Mouse (Mus musculus) embryonic stem cell, embryonic (primary cell): ENCODE results near the gene Bnc2.

Experiments used
- CTCF ChIA-PET, 4 experiments: fragments of 300-600 bp in 2 of 4; fragments of 350-600 bp in 2 of 4; sonication (Branson Sonifier 250); formaldehyde crosslinking; loops; one replicate each; lab custom pipeline; 2022; ENCODE audit warnings: inconsistent platforms in 2 of 4; lab: Charles Lee
- POLR2A ChIA-PET, 4 experiments: fragments of 300-600 bp in 2 of 4; fragments of 350-600 bp in 2 of 4; sonication (Branson Sonifier 250); formaldehyde crosslinking; loops; one replicate each; lab custom pipeline; 2022; ENCODE audit warnings: antibody characterized with exemption in 4 of 4, inconsistent platforms in 1 of 4; lab: Charles Lee

Bnc2 gene

GRCm38 (mm10) chr4:84469400-84469799, 205.7 kb downstream of the Bnc2 start:
- POLR2A ChIA-PET = no interaction called here
- CTCF ChIA-PET = no interaction called here

- CTCF ChIA-PET = interaction anchor here in 1 of 4 experiments (0.6 kb wide), 1 partner anchor 937 kb away, joined by 3 read pairs; no protein-coding TSS in a partner anchor
- POLR2A ChIA-PET = interaction anchor here in 1 of 4 experiments (1.0 kb wide), 1 partner anchor 34 kb away, joined by 3 read pairs; no protein-coding TSS in a partner anchor
Measured at GRCm38 (mm10) chr4:84467722-84468121, 207.4 kb downstream of the Bnc2 start.

GRCm38 (mm10) chr4:84458218-84458560, 216.9 kb downstream of the Bnc2 start:
- ChIA-PET POLR2A (no interaction called here), CTCF (no interaction called here)

GRCm38 (mm10) chr4:84457512-84458217, 217.4 kb downstream of the Bnc2 start:
- ChIA-PET POLR2A (interaction anchor here in 1 of 4 experiments (0.8 kb wide), 1 partner anchor 9 kb away, joined by 3 read pairs; no protein-coding TSS in a partner anchor), CTCF (no interaction called here)

- POLR2A ChIA-PET = interaction anchor here in 1 of 4 experiments (0.8 to 1.1 kb wide), 3 partner anchors 10 to 11 kb away, joined by 3 read pairs; no protein-coding TSS in a partner anchor
Measured at GRCm38 (mm10) chr4:84456853-84457249, 218.2 kb downstream of the Bnc2 start.

GRCm38 (mm10) chr4:84456198-84456852, 218.8 kb downstream of the Bnc2 start:
- POLR2A ChIA-PET = interaction anchor here in 1 of 4 experiments (1.0 to 1.1 kb wide), 2 partner anchors 9 to 11 kb away, joined by 3 read pairs; no protein-coding TSS in a partner anchor
- CTCF ChIA-PET = interaction anchor here in 1 of 4 experiments (0.7 kb wide), 1 partner anchor 392 kb away, joined by 3 read pairs; no protein-coding TSS in a partner anchor

More at GRCm38 (mm10) chr4:84456853-84457249, 218.2 kb downstream of the Bnc2 start:
- CTCF ChIA-PET = no interaction called here

GRCm38 (mm10) chr4:84454493-84454892, 220.6 kb downstream of the Bnc2 start:
- POLR2A ChIA-PET = no interaction called here
- CTCF ChIA-PET = no interaction called here

- ChIA-PET CTCF (no interaction called here), POLR2A (interaction anchor here in 1 of 4 experiments (0.6 kb wide), 1 partner anchor 17 kb away, joined by 3 read pairs; no protein-coding TSS in a partner anchor)
Measured at GRCm38 (mm10) chr4:84453586-84453985, 221.5 kb downstream of the Bnc2 start.

GRCm38 (mm10) chr4:84452642-84453041, 222.4 kb downstream of the Bnc2 start:
- ChIA-PET POLR2A (interaction anchor here in 1 of 4 experiments (0.7 kb wide), 1 partner anchor 299 kb away, joined by 5 read pairs; no protein-coding TSS in a partner anchor), CTCF (interaction anchor here in 1 of 4 experiments (0.6 kb wide), 1 partner anchor 140 kb away, joined by 4 read pairs; no protein-coding TSS in a partner anchor)

- CTCF ChIA-PET = no interaction called here
Measured at GRCm38 (mm10) chr4:84449246-84450005, 225.6 kb downstream of the Bnc2 start.

GRCm38 (mm10) chr4:84433324-84433723, 241.8 kb downstream of the Bnc2 start:
- ChIA-PET CTCF (no interaction called here), POLR2A (no interaction called here)

More at GRCm38 (mm10) chr4:84449246-84450005, 225.6 kb downstream of the Bnc2 start:
- POLR2A ChIA-PET = interaction anchor here in 1 of 4 experiments (0.6 kb wide), 1 partner anchor 614 kb away, joined by 7 read pairs; no protein-coding TSS in a partner anchor

- CTCF ChIA-PET = no interaction called here
- POLR2A ChIA-PET = no interaction called here
Measured at GRCm38 (mm10) chr4:84431677-84432515, 243.2 kb downstream of the Bnc2 start.

- CTCF ChIA-PET = no interaction called here
- POLR2A ChIA-PET = interaction anchor here in 1 of 4 experiments (0.6 kb wide), 1 partner anchor 274 kb away, joined by 3 read pairs; no protein-coding TSS in a partner anchor
Measured at GRCm38 (mm10) chr4:84427955-84428354, 247.1 kb downstream of the Bnc2 start.

- ChIA-PET CTCF (no interaction called here), POLR2A (no interaction called here)
Measured at GRCm38 (mm10) chr4:84411431-84411830, 263.6 kb downstream of the Bnc2 start.

- POLR2A ChIA-PET = interaction anchor here in 1 of 4 experiments (0.7 kb wide), 1 partner anchor 217 kb away, joined by 4 read pairs; no protein-coding TSS in a partner anchor
- CTCF ChIA-PET = interaction anchor here in 1 of 4 experiments (0.5 kb wide), 1 partner anchor 14 kb away, joined by 3 read pairs; no protein-coding TSS in a partner anchor
Measured at GRCm38 (mm10) chr4:84407328-84408028, 267.6 kb downstream of the Bnc2 start.

GRCm38 (mm10) chr4:84403356-84404145, 271.5 kb downstream of the Bnc2 start:
- ChIA-PET CTCF (interaction anchor here in 2 of 4 experiments (0.6 kb wide), 2 partner anchors 384 to 400 kb away, joined by 3 to 4 read pairs; no protein-coding TSS in a partner anchor), POLR2A (no interaction called here)
